Mouse (Mus musculus): ENCODE results near the gene P2rx4.

- TF ChIP-seq CTCF (IDR thresholded peaks at IDR 0.05; ENCODE audit: low read depth) (no peak), EP300 (optimal IDR thresholded peaks at IDR 0.05) (no peak)
These were observed 29.4 kb upstream of the P2rx4 start for GRCm38 (mm10) chr5:122677983-122678382.
